Mouse (Mus musculus) urinary bladder, adult 2 months (tissue): ENCODE results near the gene Gkn3. TPM values are rescaled to one million over a fixed set of nuclear protein-coding genes. Genes with fewer than 3 reads are reported as not detected.

Experiments
- DNase-seq: peaks from one replicate; pipeline ENCODE4 v3.0.0; 2022; ENCODE audit warnings: low spot score
- polyA plus RNA-seq: library from polyadenylated mRNA; depleted of rRNA; stranded (reverse); fragments of >200 nt; gene quantifications from 2 replicates; pipeline ENCODE4 v1.2.3, GENCODE M21; 2012; rRNA removed

Gkn3 gene
- 25.5 and 32.0 TPM in 2 replicates for polyA plus RNA-seq

- DNase-seq, result no peak
Measured at GRCm38 (mm10) chr6:87388877-87389276, at the start of gene Gkn3. Gkn3 (minus strand) TSS chr6:87388935.

GRCm38 (mm10) chr6:87436745-87437144 is 48.0 kb upstream of the Gkn3 start:
- DNase-seq, result no peak

- no peak for DNase-seq
Measured at GRCm38 (mm10) chr6:87435791-87436190, 47.1 kb upstream of the Gkn3 start.

- no peak for DNase-seq
Measured at GRCm38 (mm10) chr6:87428487-87429044, 39.8 kb upstream of the Gkn3 start, which contains the start of gene Bmp10. Bmp10 (plus strand) TSS chr6:87428994.

GRCm38 (mm10) chr6:87427616-87428015 is 38.9 kb upstream of the Gkn3 start:
- DNase-seq, result no peak

GRCm38 (mm10) chr6:87426954-87427353 is 38.2 kb upstream of the Gkn3 start:
- DNase-seq, result no peak

- no peak for DNase-seq
Measured at GRCm38 (mm10) chr6:87424037-87424816, 35.5 kb upstream of the Gkn3 start.

GRCm38 (mm10) chr6:87422304-87422703 is 33.6 kb upstream of the Gkn3 start:
- DNase-seq, result no peak

GRCm38 (mm10) chr6:87412011-87412410 is 23.3 kb upstream of the Gkn3 start:
- DNase-seq, result no peak

- DNase-seq, result no peak
Measured at GRCm38 (mm10) chr6:87401456-87401855, 12.7 kb upstream of the Gkn3 start.

GRCm38 (mm10) chr6:87399886-87400566 is 11.3 kb upstream of the Gkn3 start:
- DNase-seq, result no peak

GRCm38 (mm10) chr6:87399137-87399536 is 10.4 kb upstream of the Gkn3 start:
- peak; percentile 51 for DNase-seq

- no peak for DNase-seq
Measured at GRCm38 (mm10) chr6:87394783-87395182, 6.0 kb upstream of the Gkn3 start.

- no peak for DNase-seq
Measured at GRCm38 (mm10) chr6:87393466-87394205, 4.9 kb upstream of the Gkn3 start.

GRCm38 (mm10) chr6:87389455-87389989 is 787 bp upstream of the Gkn3 start:
- DNase-seq, result no peak

- DNase-seq, result no peak
Measured at GRCm38 (mm10) chr6:87386681-87387080, 2.1 kb downstream of the Gkn3 start.

GRCm38 (mm10) chr6:87386203-87386602 is 2.5 kb downstream of the Gkn3 start:
- DNase-seq, result no peak

- no peak for DNase-seq
Measured at GRCm38 (mm10) chr6:87384761-87385160, 4.0 kb downstream of the Gkn3 start.

- no peak for DNase-seq
Measured at GRCm38 (mm10) chr6:87383926-87384691, 4.6 kb downstream of the Gkn3 start.

GRCm38 (mm10) chr6:87373057-87373456 is 15.7 kb downstream of the Gkn3 start, which contains the start of gene Gkn2:
Gkn2 (plus strand) TSS chr6:87373357.
- DNase-seq, result no peak

- DNase-seq, result no peak
Measured at GRCm38 (mm10) chr6:87369223-87369622, 19.5 kb downstream of the Gkn3 start.
